Mouse (Mus musculus) kidney, embryonic 14.5 days (tissue): ENCODE results near the gene Lrmp. TPM values are rescaled to one million over a fixed set of nuclear protein-coding genes. Genes with fewer than 3 reads are reported as not detected.
A peak's percentile ranks its signal among the peaks of the same experiment; 100 is the strongest.
"Not testable (repeated sequence)": the region's sequence is repeated elsewhere in the genome, so short reads cannot be mapped to it uniquely, and the experiment has no call there.

Source experiments
- ATAC-seq: fragments of 200-750 bp; cut with Nextera tagmentation; 2 replicates; pipeline ENCODE4 v1.8.0; 2017; ENCODE audit warnings: moderate number of reproducible peaks, mild to moderate bottlenecking, moderate TSS enrichment, moderate library complexity; ENCODE audit not compliant: low FRiP score, low TSS enrichment
- H3K27ac ChIP-seq: fragments of 300-500 bp; sonication (generic); 2 replicates; pipeline ENCODE4 v1.5.1; 2014; ENCODE audit warnings: low read depth, mild to moderate bottlenecking, low read length, moderate library complexity, mixed read lengths
- H3K27me3 ChIP-seq: fragments of 300-500 bp; sonication (generic); 2 replicates; pipeline ENCODE4 v1.6.1; 2014; ENCODE audit warnings: mild to moderate bottlenecking, low read length; ENCODE audit not compliant: control insufficient read depth, insufficient read depth
- H3K36me3 ChIP-seq: fragments of 300-500 bp; sonication (generic); 2 replicates; pipeline ENCODE4 v1.6.1; 2014; ENCODE audit warnings: low read length, mixed read lengths; ENCODE audit not compliant: control insufficient read depth, insufficient read depth
- H3K4me1 ChIP-seq: fragments of 300-500 bp; sonication (generic); 2 replicates; pipeline ENCODE4 v1.6.1; 2014; ENCODE audit warnings: low read length, mixed read lengths; ENCODE audit not compliant: control insufficient read depth, insufficient read depth
- H3K4me2 ChIP-seq: fragments of 300-500 bp; sonication (generic); replicated peaks from 2 replicates; pipeline ENCODE4 v1.6.1; 2014; ENCODE audit warnings: low read depth, mild to moderate bottlenecking, low read length
- H3K4me3 ChIP-seq: fragments of 300-500 bp; sonication (generic); 2 replicates; pipeline ENCODE4 v1.5.1; 2014; ENCODE audit warnings: mild to moderate bottlenecking, low read length
- H3K9ac ChIP-seq: fragments of 300-500 bp; sonication (generic); 2 replicates; pipeline ENCODE4 v1.6.1; 2014; ENCODE audit warnings: low read depth, mild to moderate bottlenecking, low read length, moderate library complexity
- H3K9me3 ChIP-seq: fragments of 300-500 bp; sonication (generic); 2 replicates; pipeline ENCODE4 v1.6.1; 2016; ENCODE audit warnings: low read length; ENCODE audit not compliant: control insufficient read depth
- WGBS: fragments of 180-500 bp; shearing (Covaris S2); extraction: QIAGEN DNeasy Blood & Tissue Kit; methylation state at CpG from one replicate; pipeline ENCODE4 v1.1.7; 2014; 5-methylcytosine and 5-hydroxymethylcytosine counted together
- polyA plus RNA-seq: library from polyadenylated mRNA; unstranded; fragments of >200 nt; fragmentation: Nextera tagmentation; extraction: Ambion mirVana; gene quantifications from 2 replicates; pipeline ENCODE4 v1.2.1, GENCODE M21; 2014

Lrmp gene
- polyA plus RNA-seq, 1 experiment from 2014 or later: 1.0 TPM

DNA sequence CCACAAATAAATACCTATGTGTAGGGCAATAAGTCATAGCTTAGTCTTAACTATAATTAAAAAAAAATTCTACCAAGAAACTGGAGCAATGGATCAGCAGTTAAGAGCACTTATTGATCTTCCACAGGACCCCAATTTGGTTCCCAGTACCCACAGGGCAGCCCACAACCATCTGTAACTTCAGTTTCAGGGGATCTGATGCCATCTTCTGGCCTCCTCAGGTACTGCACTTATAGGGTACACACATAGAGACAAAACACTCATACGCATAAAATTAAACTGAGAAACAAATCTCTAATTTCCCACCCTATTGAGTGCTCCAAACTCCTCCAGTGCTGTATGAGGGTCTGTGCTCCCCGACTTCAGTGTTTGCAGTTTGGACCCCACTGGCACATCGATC is 12.2 kb downstream of the Lrmp start:
- no peaks in the 10 kb centered on the region for H3K36me3 ChIP-seq
- no peaks in the 10 kb centered on the region for H3K4me1 ChIP-seq
- H3K27ac ChIP-seq: no peak overlapping the region
- no peak overlapping the region for H3K4me3 ChIP-seq
- peaks cover 5% of the 10 kb centered on the region; the same call in 1 of the 2 replicates for H3K9me3 ChIP-seq
- WGBS: 97% methylated on average over 3 of the region's 3 CpGs
- H3K9ac ChIP-seq: no peak overlapping the region
- no peak for ATAC-seq
- no peaks in the 10 kb centered on the region for H3K27me3 ChIP-seq
- no peak overlapping the region for H3K4me2 ChIP-seq

DNA sequence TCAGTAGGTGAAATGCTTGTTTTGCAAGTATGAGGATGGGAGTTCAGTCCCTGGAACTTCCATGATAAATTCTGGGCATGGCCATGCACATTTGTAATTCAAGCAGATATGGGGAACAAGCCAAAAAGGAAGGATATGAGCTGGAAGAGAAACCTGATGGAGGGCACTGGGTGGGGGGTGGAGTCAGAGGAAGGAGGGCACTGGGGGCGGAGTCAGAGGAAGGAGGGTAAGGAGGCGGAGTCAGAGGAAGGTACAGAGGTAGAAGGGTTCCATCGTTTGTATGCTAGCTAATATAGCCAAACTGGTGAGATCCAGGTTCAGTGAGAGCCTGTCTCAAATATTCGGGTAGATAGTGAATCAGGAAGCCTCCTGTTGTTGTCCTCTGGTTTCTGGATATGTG is 14.1 kb downstream of the Lrmp start:
- Histone ChIP-seq H3K27me3 (no peaks in the 10 kb centered on the region), H3K4me2 (no peak overlapping the region), H3K9me3 (peaks cover 5% of the 10 kb centered on the region; the same call in 1 of the 2 replicates), H3K4me3 (no peak overlapping the region), H3K27ac (no peak overlapping the region), H3K36me3 (no peaks in the 10 kb centered on the region), H3K4me1 (no peaks in the 10 kb centered on the region), H3K9ac (no peak overlapping the region)
- 75% methylated on average over 4 of the region's 4 CpGs for WGBS
- no peak for ATAC-seq

DNA sequence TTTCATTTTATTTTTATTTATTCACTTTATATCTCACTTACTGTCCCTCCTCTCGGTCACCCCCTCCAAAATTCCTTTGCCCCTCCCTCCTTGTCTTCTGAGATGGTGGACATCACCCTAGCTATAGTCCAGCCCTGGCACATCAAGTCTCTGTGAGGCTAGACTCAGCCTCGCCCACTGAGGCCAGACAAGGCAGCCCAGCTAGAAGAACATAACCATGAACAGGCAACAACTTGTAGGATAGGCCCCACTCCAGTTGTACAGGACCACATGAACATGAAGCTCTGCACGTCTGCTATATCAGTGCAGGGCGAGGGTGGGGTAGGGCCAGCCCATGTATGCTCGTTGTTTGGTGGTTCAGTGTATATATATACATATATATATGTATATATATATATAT is 16.5 kb downstream of the Lrmp start:
- ATAC-seq: no peak

DNA sequence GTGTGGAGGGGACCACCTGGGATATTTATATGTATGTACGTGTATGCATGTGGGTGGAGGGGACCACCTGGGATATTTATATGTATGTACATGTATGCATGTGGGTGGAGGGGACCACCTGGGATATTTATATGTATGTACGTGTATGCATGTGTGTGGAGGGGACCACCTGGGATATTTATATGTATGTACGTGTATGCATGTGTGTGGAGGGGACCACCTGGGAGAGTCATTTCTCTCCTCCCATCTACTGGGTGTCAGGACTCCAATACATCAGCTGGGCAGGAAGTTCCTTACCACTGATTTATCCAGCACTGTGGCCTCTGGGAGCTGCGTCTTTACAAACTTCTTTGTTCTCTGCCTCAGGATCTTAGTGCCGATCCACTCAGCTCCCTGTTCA is 17.5 kb downstream of the Lrmp start:
- WGBS: 61% methylated on average over 5 of the region's 5 CpGs
- H3K27me3 ChIP-seq, H3K9ac ChIP-seq, H3K4me3 ChIP-seq, ATAC-seq, H3K4me2 ChIP-seq, H3K36me3 ChIP-seq, H3K27ac ChIP-seq, H3K9me3 ChIP-seq, H3K4me1 ChIP-seq: not testable (repeated sequence)

More for the DNA sequence above, 16.5 kb downstream of the Lrmp start:
- Histone ChIP-seq H3K4me2 (no peak overlapping the region), H3K27ac (no peak overlapping the region), H3K27me3 (no peaks in the 10 kb centered on the region), H3K36me3 (no peaks in the 10 kb centered on the region), H3K4me1 (no peaks in the 10 kb centered on the region), H3K4me3 (no peak overlapping the region), H3K9me3 (peaks cover 5% of the 10 kb centered on the region; the same call in 1 of the 2 replicates), H3K9ac (no peak overlapping the region)
- WGBS: 87% methylated on average over 5 of the region's 5 CpGs

DNA sequence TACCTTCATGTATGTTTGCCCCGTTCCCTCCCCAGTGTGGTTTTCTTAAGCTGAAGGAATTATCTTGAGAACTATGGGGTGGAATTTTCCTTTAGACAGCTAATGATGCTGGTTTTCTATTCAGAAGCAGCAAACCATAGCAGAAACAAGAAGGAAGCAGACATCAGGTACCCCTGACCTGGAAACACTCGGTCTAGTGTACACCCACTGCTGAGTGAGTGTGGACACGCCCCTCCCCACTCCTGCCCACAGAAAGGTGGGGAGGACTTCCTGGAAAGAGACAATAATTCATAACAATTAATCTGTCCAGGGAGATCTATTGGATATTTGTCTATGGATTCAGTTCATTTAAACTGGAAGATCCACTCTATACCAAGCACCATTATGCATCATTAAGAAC is 19.8 kb downstream of the Lrmp start:
- no peak overlapping the region for H3K9ac ChIP-seq
- H3K27ac ChIP-seq: no peak overlapping the region
- H3K4me2 ChIP-seq: no peak overlapping the region
- peak; percentile 36; the same call in 1 of the 2 replicates for ATAC-seq
- 61% methylated on average over 3 of the region's 3 CpGs for WGBS
- H3K9me3 ChIP-seq: no peaks in the 10 kb centered on the region
- no peaks in the 10 kb centered on the region for H3K27me3 ChIP-seq
- H3K36me3 ChIP-seq: no peaks in the 10 kb centered on the region
- no peaks in the 10 kb centered on the region for H3K4me1 ChIP-seq
- H3K4me3 ChIP-seq: no peak overlapping the region

DNA sequence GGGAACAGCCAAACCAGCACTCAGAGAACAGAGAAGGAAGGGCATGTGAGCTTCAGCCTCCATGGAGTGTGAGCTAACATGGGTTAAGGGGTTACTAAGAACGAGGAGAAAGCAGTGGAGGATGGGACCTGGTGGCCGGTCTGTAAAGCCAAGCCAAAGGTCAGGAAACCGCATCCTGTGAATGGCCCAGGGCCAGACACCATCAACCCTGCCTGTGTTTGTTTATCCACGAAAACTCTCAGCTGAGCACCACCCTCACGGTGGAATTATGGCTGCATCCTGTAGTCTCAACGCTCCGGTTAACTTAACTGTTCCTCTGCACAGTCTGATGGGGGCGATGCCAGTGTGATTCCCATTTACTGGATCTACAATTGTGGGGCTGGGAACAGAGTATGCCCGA is 20.4 kb downstream of the Lrmp start:
- WGBS: 26% methylated on average over 9 of the region's 9 CpGs
- H3K27me3 ChIP-seq: no peaks in the 10 kb centered on the region

DNA sequence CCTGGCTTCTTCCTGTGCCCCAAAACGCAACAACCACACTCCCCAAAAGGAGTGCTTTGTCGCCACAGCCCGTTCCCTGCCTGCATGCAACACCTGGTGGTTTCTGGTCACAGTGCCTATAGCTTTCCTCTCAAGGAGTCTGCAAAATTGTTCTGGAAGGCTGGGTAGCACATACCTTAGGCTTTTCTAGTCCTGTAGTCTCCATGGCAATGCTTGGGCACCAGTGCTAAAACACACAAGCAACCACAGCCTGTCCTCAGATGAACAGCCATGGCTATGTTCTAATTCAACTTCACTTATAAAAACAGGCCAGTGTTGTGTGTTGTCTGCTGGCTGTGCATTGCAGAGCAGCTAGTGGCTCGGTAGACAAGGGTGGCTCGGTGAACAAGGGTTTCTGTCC is 21.4 kb downstream of the Lrmp start:
- Histone ChIP-seq H3K4me3 (no peak overlapping the region), H3K4me2 (no peak overlapping the region), H3K4me1 (no peaks in the 10 kb centered on the region), H3K9me3 (no peaks in the 10 kb centered on the region), H3K27ac (no peak overlapping the region), H3K36me3 (no peaks in the 10 kb centered on the region), H3K27me3 (no peaks in the 10 kb centered on the region), H3K9ac (no peak overlapping the region)
- no peak for ATAC-seq
- WGBS: 94% methylated on average over 5 of the region's 5 CpGs

More for the DNA sequence above, 20.4 kb downstream of the Lrmp start:
- H3K4me1 ChIP-seq: no peaks in the 10 kb centered on the region
- ATAC-seq: peak; percentile 48
- H3K4me3 ChIP-seq: no peak overlapping the region
- H3K27ac ChIP-seq: no peak overlapping the region
- no peak overlapping the region for H3K9ac ChIP-seq
- no peaks in the 10 kb centered on the region for H3K9me3 ChIP-seq
- no peak overlapping the region for H3K4me2 ChIP-seq
- no peaks in the 10 kb centered on the region for H3K36me3 ChIP-seq

DNA sequence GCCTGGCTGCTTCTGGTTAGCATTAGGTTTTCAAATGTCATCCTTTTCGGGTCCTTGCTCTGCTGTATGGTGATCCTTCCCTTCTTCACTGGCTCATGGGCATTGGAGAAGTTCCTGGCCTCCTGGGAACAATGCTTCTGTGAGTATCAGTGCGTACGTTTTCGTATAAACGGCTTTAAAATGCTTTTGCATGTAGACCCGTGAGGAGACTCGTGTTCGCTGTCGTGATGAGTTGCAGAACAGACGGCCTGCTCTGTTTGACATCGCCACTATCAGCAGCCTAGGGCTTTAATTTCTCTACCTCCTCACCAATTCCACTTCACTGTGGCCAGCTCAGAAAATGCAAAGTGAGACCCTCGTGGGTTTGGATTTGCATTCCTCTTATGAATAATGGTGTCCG is 23.8 kb downstream of the Lrmp start:
- H3K9ac ChIP-seq: no peak overlapping the region
- no peaks in the 10 kb centered on the region for H3K36me3 ChIP-seq
- H3K27me3 ChIP-seq: no peaks in the 10 kb centered on the region
- H3K4me1 ChIP-seq: 0 out of 2 replicates have a peak, but pooled peaks cover 6% of the 10 kb centered on the region
- no peak overlapping the region for H3K4me2 ChIP-seq
- WGBS: 89% methylated on average over 13 of the region's 13 CpGs
- H3K27ac ChIP-seq: no peak overlapping the region
- ATAC-seq: no peak
- no peaks in the 10 kb centered on the region for H3K9me3 ChIP-seq
- H3K4me3 ChIP-seq: no peak overlapping the region

DNA sequence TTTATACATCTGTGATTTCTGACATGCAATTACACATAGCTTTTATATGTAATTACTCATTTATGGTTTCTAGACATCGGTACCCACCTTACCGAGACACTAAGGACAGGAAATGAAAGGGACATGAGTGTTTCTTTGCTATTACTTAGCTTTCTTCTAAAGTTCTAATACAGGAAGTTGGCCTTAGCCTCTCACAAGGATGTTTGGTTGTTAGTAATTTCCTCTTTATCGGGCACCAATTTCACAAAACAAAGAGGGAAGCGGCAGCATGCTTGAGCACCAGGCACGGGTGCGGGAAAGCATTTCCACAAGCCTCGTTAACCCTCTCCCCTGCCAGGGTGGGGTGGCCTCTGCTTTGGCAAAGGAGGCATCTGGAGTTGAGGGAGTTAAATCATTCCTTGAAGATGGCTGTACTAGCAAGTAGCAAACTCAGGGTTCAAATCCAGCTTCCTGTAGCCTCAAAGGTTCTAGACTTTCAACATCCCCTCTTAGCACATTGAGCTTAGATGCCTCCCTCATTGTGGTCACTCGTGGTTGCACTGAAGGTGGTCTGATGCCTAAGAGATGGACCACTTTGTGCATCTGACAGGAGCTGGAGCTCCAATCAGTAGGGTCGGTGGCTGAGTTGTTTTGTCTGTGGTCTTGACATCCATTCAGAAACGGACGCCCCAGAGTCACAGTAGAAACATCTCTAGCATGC is 24.5 kb downstream of the Lrmp start:
- WGBS: 73% methylated on average over 11 of the region's 11 CpGs
- Histone ChIP-seq H3K4me3 (no peak overlapping the region), H3K27ac (no peak overlapping the region), H3K36me3 (no peaks in the 10 kb centered on the region), H3K4me2 (no peak overlapping the region), H3K27me3 (no peaks in the 10 kb centered on the region), H3K9me3 (no peaks in the 10 kb centered on the region), H3K9ac (no peak overlapping the region), H3K4me1 (0 out of 2 replicates have a peak, but pooled peaks cover 6% of the 10 kb centered on the region)
- ATAC-seq: no peak
